Mouse (Mus musculus) heart, postnatal 14 days (tissue): ENCODE results near the gene Slc10a1. TPM values are rescaled to one million over a fixed set of nuclear protein-coding genes. Genes with fewer than 3 reads are reported as not detected.
"Not testable (repeated sequence)": the region's sequence is repeated elsewhere in the genome, so short reads cannot be mapped to it uniquely, and the experiment has no call there.

ENCODE experiments used
- DNase-seq, 2 experiments: peaks; one replicate each; pipeline ENCODE4 v3.0.0; 2021 to 2022
- intact Hi-C: fragments of 180-260 bp; cut with DNase I; formaldehyde crosslinking; loops from one replicate; pipeline ENCODE4 v1.15.1; 2025
- total RNA-seq, 2 experiments: library from RNA; stranded (reverse); gene quantifications; 2 replicates each; pipeline ENCODE4 v1.2.3; 2021

Slc10a1 gene
- total RNA-seq, 2 experiments from 2014 or later, result not detected

- no peak for DNase-seq
- intact Hi-C loops, result no loop called here
Observed at GRCm38 (mm10) chr12:80970181-80970705, 1.7 kb upstream of the Slc10a1 start.

- DNase-seq, result no peak
- intact Hi-C loops, result no loop called here
Observed at GRCm38 (mm10) chr12:80967918-80968317, 587 bp downstream of the Slc10a1 start.

GRCm38 (mm10) chr12:80966059-80966838, 2.3 kb downstream of the Slc10a1 start:
- intact Hi-C loops, result no loop called here
- DNase-seq, result no peak

GRCm38 (mm10) chr12:80962566-80962965, 5.9 kb downstream of the Slc10a1 start:
- intact Hi-C loops, result no loop called here
- no peak for DNase-seq

GRCm38 (mm10) chr12:80957961-80958360, 10.5 kb downstream of the Slc10a1 start:
- intact Hi-C loops, result no loop called here
- DNase-seq, result no peak

GRCm38 (mm10) chr12:80956039-80956438, 12.5 kb downstream of the Slc10a1 start:
- DNase-seq, result no peak
- intact Hi-C loops, result no loop called here

- intact Hi-C loops, result no loop called here
Observed at GRCm38 (mm10) chr12:80952526-80952925, 16.0 kb downstream of the Slc10a1 start.

GRCm38 (mm10) chr12:80951640-80952219, 16.8 kb downstream of the Slc10a1 start:
- no peak for DNase-seq
- intact Hi-C loops, result no loop called here

More at GRCm38 (mm10) chr12:80952526-80952925, 16.0 kb downstream of the Slc10a1 start:
- DNase-seq, result no peak

GRCm38 (mm10) chr12:80949603-80950002, 18.9 kb downstream of the Slc10a1 start:
- intact Hi-C loops, DNase-seq: not testable (repeated sequence)

GRCm38 (mm10) chr12:80948202-80948601, 20.3 kb downstream of the Slc10a1 start:
- intact Hi-C loops, result no loop called here
- DNase-seq, result no peak

- DNase-seq, result peak; percentile 97 to 98
- intact Hi-C loops, result no loop called here
Observed at GRCm38 (mm10) chr12:80945996-80946355, 22.5 kb downstream of the Slc10a1 start.

- DNase-seq, result peak; percentile 98 to 100
- intact Hi-C loops, result no loop called here
Observed at GRCm38 (mm10) chr12:80945334-80945995, 23.0 kb downstream of the Slc10a1 start, which contains the start of gene Srsf5. Gene Srsf5, plus strand, starts transcription at chr12:80945504.

GRCm38 (mm10) chr12:80944963-80945333, 23.6 kb downstream of the Slc10a1 start:
- intact Hi-C loops, result loop anchor here (5.0 kb wide), 1 partner anchor 158 kb away; no protein-coding TSS in a partner anchor
- DNase-seq, result not testable (repeated sequence)

GRCm38 (mm10) chr12:80944204-80944603, 24.3 kb downstream of the Slc10a1 start:
- no peak for DNase-seq
- intact Hi-C loops, result loop anchor here (5.0 kb wide), 1 partner anchor 157 kb away; no protein-coding TSS in a partner anchor

GRCm38 (mm10) chr12:80943395-80943794, 25.1 kb downstream of the Slc10a1 start:
- no peak for DNase-seq
- intact Hi-C loops, result loop anchor here (5.0 kb wide), 1 partner anchor 156 kb away; no protein-coding TSS in a partner anchor

GRCm38 (mm10) chr12:80941886-80942285, 26.6 kb downstream of the Slc10a1 start:
- intact Hi-C loops, result loop anchor here (5.0 kb wide), 1 partner anchor 155 kb away; no protein-coding TSS in a partner anchor
- no peak for DNase-seq

- intact Hi-C loops, result no loop called here
- no peak for DNase-seq
Observed at GRCm38 (mm10) chr12:80939165-80939564, 29.3 kb downstream of the Slc10a1 start.

- DNase-seq, result peak; percentile 61 to 79
- intact Hi-C loops, result no loop called here
Observed at GRCm38 (mm10) chr12:80938642-80939041, 29.9 kb downstream of the Slc10a1 start.

- DNase-seq, result no peak
- intact Hi-C loops, result no loop called here
Observed at GRCm38 (mm10) chr12:80937331-80938029, 31.0 kb downstream of the Slc10a1 start.

- intact Hi-C loops, result no loop called here
- DNase-seq, result no peak
Observed at GRCm38 (mm10) chr12:80936751-80937150, 31.8 kb downstream of the Slc10a1 start.
